Mouse (Mus musculus): ENCODE measurements at regions not wholly inside any gene's neighbourhood (a gene's known extent, or its start where the extent isn't known, plus 50 kb on each side); places are given as distances from the start of the nearest gene placed in this dataset.

DNA sequence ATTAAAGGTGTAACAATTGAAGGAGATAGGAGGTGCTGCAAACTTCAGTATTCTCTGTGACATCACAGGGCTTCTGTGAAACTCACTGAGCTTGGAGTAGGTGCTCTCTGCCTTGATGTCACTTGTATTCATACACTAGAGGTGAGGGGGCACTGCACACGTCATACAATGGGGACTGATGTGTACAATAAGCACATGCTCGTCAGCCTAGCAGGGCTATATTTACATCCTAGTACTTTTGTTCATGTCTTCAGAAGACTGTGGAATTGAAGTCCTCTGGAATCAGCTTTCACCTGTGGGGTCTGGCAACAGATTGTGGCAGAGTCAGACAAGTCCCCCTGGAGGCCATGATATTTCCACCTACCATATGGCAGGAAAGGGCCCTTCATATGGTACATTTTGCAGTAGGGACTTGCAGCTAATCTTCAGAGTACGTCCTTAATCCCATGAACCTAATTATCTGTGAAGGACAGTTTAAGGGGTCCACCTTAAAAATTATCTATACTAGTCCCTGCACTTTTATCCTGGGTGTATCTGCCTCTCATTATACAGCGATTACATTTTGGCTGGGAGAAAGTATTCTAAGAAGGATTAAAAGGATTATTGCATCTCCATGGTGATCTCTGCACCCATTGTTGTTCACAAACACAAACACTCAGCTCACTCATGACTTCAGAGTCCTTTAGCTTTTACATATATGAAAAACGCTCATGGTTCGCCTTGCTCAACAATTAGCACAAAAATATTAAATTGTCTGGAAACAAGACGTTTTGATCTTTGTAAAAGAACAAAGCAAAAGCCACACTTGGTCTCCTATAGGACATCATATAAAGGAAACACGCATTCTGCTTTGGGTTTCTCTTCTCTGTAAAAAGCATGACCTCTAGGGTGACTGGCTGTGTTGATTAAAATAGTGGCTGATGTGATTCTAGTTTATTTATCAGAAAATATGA, 324.1 kb upstream of the Itga1 start:
- no peak for DNase-seq

DNA sequence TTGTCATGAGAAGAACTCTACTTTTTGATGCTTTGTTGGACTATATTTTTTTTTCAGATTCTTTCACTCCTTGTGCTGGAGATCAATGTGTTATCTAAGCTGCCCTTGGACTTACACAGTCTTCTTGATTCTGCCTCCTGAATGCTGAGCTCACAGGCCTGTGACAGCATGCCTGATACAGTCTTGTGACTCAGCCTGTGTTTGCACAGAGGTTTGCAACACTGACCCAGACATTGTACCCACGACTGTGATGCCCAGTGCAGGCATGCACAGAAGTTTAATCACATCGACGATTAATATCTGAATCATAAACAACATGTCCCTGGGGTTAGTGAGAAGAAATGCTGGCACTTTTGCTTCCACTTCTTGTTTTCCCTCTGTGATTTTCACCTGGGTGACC, 322.0 kb upstream of the Itga1 start:
- no peak for DNase-seq

DNA sequence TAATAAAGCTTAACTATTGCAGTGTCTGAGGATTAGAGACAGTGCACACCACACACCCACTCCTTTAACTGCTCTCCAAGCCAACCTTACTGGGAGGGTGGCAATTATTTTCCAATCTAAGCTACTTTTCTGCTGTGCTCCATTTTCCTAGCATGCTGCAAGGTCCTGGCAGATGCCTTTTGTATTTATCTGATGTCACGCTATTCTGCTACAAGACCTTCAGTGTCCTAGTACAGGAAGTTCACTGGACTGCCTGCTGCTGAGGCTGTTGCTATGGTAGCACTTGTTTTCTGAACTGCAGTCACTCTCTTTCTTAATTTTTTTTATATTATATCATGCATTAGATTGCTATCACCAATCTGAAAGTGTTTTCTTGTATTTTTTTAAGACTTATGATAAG, 319.7 kb upstream of the Itga1 start:
- no peak for DNase-seq

- DNase-seq, result no peak
These were observed 316.1 kb upstream of the Itga1 start for GRCm38 (mm10) chr13:115417829-115418228.

GRCm38 (mm10) chr13:115413721-115414531, 312.2 kb upstream of the Itga1 start:
- DNase-seq, result no peak

GRCm38 (mm10) chr13:115405916-115406315, 304.2 kb upstream of the Itga1 start:
- DNase-seq, result no peak

DNA sequence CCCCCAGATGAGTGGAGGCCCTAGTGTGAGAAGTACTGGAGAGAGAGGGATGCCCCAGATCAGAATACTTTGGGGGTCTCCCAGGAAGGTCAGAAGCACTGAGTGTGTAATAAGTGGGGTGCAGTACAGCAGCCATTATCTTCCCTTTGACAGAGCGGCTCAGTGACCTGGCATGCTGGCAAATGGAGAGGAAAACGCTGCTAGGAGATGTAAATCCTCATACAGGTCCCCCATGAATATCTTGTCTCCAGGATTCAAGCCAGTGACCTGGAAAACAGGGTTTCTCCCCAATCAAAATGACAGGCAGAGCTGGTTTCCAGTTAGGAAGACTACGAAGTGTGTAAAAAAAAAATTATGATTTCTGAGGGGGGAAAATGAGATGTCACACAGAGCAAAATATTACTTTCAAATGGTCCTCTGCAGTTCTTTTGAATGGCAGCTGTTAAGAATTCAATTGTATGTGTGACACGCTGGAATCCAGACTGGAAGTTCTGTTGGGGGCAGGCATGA, 299.0 kb upstream of the Itga1 start:
- DNase-seq, result no peak

- DNase-seq, result no peak
These were observed 277.9 kb upstream of the Itga1 start for GRCm38 (mm10) chr13:115379682-115380081.

DNA sequence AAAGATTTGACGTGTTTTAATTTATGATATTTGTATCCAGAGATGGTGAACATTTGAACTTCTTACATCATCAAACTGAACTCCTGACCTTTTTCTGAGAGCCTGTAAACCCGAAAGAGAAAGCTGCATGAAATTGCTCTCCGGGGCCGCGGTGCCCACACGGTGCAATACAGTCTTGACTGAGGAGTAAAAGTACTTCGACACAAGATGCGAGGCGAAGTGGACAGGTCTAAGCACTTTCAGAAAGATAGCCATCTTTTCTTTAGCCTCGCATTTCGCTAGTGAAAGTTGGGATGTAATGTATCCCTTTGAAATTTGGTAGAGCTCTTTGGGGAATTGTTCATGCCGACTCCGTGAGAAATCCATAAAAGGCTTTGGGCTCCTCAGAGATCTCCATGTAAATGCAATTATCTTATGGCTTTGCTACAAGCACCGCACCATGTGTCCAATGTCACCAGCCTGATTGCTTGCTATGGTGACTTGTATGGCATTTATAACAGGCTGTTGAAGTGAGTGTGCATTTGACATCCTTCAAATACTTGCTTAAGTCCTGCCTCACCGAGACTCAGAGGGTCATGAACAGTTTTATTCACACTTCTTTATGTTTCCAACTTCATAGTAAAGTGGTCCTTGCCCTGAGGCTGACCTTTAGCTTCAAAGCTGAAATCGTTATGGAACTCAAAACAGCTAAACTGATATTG, 274.6 kb upstream of the Itga1 start:
- no peak for DNase-seq

DNA sequence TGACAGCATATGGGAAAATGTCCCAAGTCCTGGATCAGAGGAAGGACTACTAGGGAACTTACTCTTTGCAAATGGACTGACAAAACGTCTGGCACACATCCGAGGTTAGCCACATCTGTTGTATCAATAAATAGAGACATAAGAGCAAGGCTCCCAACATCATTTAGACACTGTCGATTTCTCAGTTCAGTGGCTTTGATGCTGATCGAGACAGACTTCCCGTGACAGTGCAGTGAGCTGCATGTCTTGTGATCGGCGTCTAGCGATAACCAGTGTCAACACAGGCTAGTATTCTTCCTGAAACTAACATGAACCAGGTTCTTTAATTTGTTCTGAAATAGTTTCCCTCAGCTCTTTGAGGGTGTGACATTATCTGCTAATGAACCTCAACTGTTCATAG, 259.7 kb upstream of the Itga1 start:
- DNase-seq, result no peak

- DNase-seq, result no peak
These were observed 245.2 kb upstream of the Itga1 start for GRCm38 (mm10) chr13:115347022-115347398.

DNA sequence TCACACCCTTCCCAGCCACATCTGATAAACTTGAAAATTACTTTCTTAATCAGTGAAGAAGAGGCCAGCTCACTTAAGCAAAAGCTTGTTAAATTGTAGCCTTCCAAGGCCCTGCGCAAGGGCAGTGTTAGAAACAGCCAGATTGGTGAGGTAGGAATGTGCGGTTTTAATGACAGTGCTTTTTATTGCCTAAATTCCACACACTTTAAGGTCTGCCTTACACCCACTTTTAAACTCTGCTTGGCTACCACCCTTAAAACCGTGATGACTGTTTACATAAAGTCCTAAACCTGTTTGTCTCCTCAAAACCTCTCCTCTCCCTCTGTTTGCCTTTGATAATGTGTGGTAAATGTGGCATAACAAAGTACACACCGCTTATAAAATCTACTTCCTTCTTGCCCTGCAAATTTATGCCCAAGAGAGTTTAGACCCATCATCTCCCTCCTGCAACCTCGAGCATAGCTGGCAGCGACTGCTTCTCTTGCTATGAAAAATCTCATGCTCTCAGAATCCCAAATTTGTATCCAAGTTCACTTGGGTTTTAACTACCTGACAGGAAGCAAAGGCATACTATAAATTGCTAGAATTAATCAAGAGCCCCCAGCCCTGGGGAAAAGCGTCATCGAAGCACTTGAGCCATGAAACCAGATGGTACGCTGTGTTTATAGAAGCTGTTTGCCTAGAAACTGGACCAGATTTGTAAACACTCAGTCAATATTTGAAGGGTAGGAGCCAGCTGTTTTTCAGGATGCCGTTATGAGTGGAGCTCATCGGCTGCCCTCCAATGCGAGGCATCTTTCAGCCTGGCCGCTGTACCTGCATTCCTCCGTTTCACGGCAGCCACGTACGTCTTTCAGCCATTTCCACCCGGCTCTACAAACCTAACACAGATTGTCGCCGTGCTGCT, 244.6 kb upstream of the Itga1 start:
- DNase-seq, result no peak

- DNase-seq, result no peak
These were observed 227.5 kb upstream of the Itga1 start for GRCm38 (mm10) chr13:115329000-115329960.

GRCm38 (mm10) chr13:115326294-115326693, 224.5 kb upstream of the Itga1 start:
- DNase-seq, result no peak

- no peak for DNase-seq
These were observed 214.9 kb upstream of the Itga1 start for GRCm38 (mm10) chr13:115316681-115317080.

- no peak for DNase-seq
These were observed 206.8 kb upstream of the Itga1 start for GRCm38 (mm10) chr13:115308586-115308985.

GRCm38 (mm10) chr13:115287371-115287770, 185.6 kb upstream of the Itga1 start:
- no peak for DNase-seq

DNA sequence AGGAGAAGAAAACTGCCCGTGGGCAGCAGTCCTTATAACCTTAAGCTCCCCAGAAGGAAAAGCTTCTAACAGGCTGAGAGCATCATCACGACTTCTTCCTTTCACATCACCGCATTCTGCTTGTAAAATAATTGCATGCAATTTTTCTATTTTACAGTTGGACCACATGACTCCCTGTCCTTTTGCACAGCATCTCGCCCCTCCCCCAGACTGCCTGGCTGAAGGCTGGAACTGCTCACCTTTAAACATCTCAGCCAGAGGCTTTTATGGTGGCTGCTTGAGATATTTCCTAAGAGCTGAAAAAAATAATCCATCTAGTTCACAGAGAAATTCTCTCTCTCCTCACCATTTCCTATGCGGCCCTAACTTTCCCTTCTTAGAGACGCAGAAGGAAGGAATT, 164.4 kb upstream of the Itga1 start:
- DNase-seq, result no peak

DNA sequence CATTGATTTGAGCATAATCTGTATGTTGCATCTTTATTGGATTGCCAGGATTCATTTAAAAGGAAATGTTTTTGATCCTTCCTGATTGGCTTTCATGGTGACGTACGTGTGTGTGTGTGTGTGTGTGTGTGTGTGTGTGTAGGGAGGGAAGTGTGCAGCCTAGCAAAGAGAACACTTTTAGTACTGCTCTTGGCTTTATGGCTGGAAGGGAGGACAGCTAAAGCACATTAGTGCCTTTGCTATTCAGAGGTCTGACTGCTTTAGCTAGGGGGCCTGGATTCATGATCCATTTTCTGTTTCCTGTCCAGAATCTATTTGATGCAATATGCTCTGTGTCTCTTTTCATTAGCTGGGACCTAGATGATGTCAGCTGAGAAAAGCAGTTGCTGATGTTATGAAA, 155.6 kb upstream of the Itga1 start:
- no peak for DNase-seq

- no peak for DNase-seq
These were observed 150.8 kb upstream of the Itga1 start for GRCm38 (mm10) chr13:115252541-115252940.

GRCm38 (mm10) chr13:115231981-115232380, 130.2 kb upstream of the Itga1 start:
- no peak for DNase-seq

Data from thymus, postnatal 14 days (tissue).